Mouse (Mus musculus): ENCODE measurements at regions not wholly inside any gene's neighbourhood (a gene's known extent, or its start where the extent isn't known, plus 50 kb on each side); places are given as distances from the start of the nearest gene placed in this dataset.

DNA sequence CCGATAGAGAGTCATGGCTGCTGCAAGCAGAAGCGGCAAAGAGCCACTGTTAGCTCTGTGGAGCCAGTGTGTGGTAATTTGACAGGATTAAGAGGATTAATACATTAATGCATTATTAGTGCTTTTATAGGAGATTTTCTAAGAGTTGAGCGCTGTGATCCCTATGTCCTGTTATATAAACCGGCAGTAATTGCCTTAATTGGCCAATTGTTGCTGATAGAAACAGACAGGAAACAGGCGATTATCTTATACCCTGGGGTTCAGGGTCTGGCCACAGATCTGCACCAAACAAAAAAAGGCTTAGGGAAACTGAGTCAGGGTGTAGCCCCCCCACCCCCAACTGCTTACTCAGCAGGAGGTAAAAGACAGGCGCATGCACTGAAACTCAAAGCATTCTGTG lies 436.7 kb downstream of the Cdk5rap2 start:
- DNase-seq (ENCODE audit: low spot score in 2 of 2): no peak

GRCm38 (mm10) chr4:69971721-69972120 lies 438.5 kb downstream of the Cdk5rap2 start:
- no peak for DNase-seq (ENCODE audit: low spot score in 2 of 2)

- no peak for DNase-seq (ENCODE audit: low spot score in 2 of 2)
Measured at GRCm38 (mm10) chr4:69968424-69968823, 441.8 kb downstream of the Cdk5rap2 start.
